Mouse (Mus musculus) liver, embryonic 14.5 days (tissue): ENCODE results near the gene Hdac4. TPM values are rescaled to one million over a fixed set of nuclear protein-coding genes. Genes with fewer than 3 reads are reported as not detected.

Experiments used
- ATAC-seq: fragments of 200-750 bp; cut with Nextera tagmentation; 2 replicates; pipeline ENCODE4 v1.8.0; 2017; ENCODE audit warnings: moderate number of reproducible peaks, mild to moderate bottlenecking, moderate library complexity; ENCODE audit not compliant: insufficient read depth
- DNase-seq, 3 experiments: peaks; one replicate each; pipeline ENCODE4 v3.0.0-alpha.2; 2012 to 2013; ENCODE audit warnings: low read depth in 3 of 3, low spot score in 3 of 3
- H3K27ac ChIP-seq: fragments of 300-500 bp; sonication (generic); 2 replicates; pipeline ENCODE4 v1.5.1; 2014; ENCODE audit warnings: moderate library complexity, mild to moderate bottlenecking, control low read depth, inconsistent platforms
- H3K27me3 ChIP-seq: fragments of 300-500 bp; sonication (generic); 2 replicates; pipeline ENCODE4 v1.6.1; 2014; ENCODE audit warnings: mild to moderate bottlenecking, low read length, moderate library complexity; ENCODE audit not compliant: control insufficient read depth, insufficient read depth
- H3K36me3 ChIP-seq: fragments of 300-500 bp; sonication (generic); replicated peaks from 2 replicates; pipeline ENCODE4 v1.6.1; 2014; ENCODE audit warnings: low read depth; ENCODE audit not compliant: control insufficient read depth, insufficient read depth
- H3K4me1 ChIP-seq, 2 experiments: fragments of 200-500 bp in 1 of 2; fragments of 300-500 bp in 1 of 2; sonication (generic) in 1 of 2; replicated peaks; 2 replicates each; pipeline ENCODE4 v1.6.1; 2012 to 2014; ENCODE audit warnings: antibody characterized with exemption in 1 of 2, inconsistent platforms in 1 of 2, low read length in 1 of 2; ENCODE audit not compliant: control insufficient read depth in 2 of 2, insufficient read depth in 2 of 2
- H3K4me2 ChIP-seq: fragments of 300-500 bp; sonication (generic); 2 replicates; pipeline ENCODE4 v1.6.1; 2014; ENCODE audit warnings: low read depth, mild to moderate bottlenecking, control low read depth, moderate library complexity
- H3K4me3 ChIP-seq, 2 experiments: fragments of 200-500 bp in 1 of 2; fragments of 300-500 bp in 1 of 2; sonication (generic) in 1 of 2; 2 replicates each; pipeline ENCODE4 v1.5.1; 2012 to 2014; ENCODE audit warnings: low read depth in 2 of 2, low read length in 2 of 2, mild to moderate bottlenecking in 2 of 2, control low read depth in 1 of 2, inconsistent platforms in 1 of 2, moderate library complexity in 1 of 2; ENCODE audit not compliant: insufficient read depth in 1 of 2
- H3K9ac ChIP-seq: fragments of 300-500 bp; sonication (generic); replicated peaks from 2 replicates; pipeline ENCODE4 v1.6.1; 2014; ENCODE audit warnings: mild to moderate bottlenecking, control low read depth, moderate library complexity
- H3K9me3 ChIP-seq: fragments of 300-500 bp; sonication (generic); 2 replicates; pipeline ENCODE4 v1.6.1; 2016; ENCODE audit warnings: low read length, mixed read lengths; ENCODE audit not compliant: control insufficient read depth
- CTCF ChIP-seq: IDR thresholded peaks from 2 replicates; pipeline ENCODE4 v1.5.1; 2016; ENCODE audit warnings: antibody characterized with exemption, low read depth, control low read depth
- EP300 ChIP-seq: IDR thresholded peaks from 2 replicates; pipeline ENCODE4 v1.6.1; 2016; ENCODE audit warnings: antibody characterized with exemption, low read depth
- WGBS: fragments of 180-500 bp; shearing (Covaris S2); extraction: QIAGEN DNeasy Blood & Tissue Kit; methylation state at CpG from one replicate; pipeline ENCODE4 v1.1.7; 2014; ENCODE audit not compliant: insufficient replicate concordance; 5-methylcytosine and 5-hydroxymethylcytosine counted together
- polyA plus RNA-seq, 2 experiments: library from polyadenylated mRNA; depleted of rRNA in 1 of 2; stranded (reverse) in 1 of 2; unstranded in 1 of 2; fragments of >200 nt; fragmentation: Nextera tagmentation in 1 of 2; extraction: Ambion mirVana in 1 of 2; gene quantifications; 2 replicates each; pipeline versions ENCODE4 v1.2.1 to v1.2.3; 2012 to 2014

Hdac4 gene
- polyA plus RNA-seq, 2 experiments: 1.5 to 3.1 TPM

GRCm38 (mm10) chr1:92183101-92183790, 12.3 kb downstream of the Hdac4 start:
- H3K27me3 ChIP-seq: no peaks in the 10 kb centered on the region
- no peaks in the 10 kb centered on the region for H3K9me3 ChIP-seq
- H3K4me2 ChIP-seq: no peak overlapping the region
- peaks cover 3 to 12% of the 10 kb centered on the region in 2 experiments; a peak in 3 of 4 replicates for H3K4me1 ChIP-seq
- H3K27ac ChIP-seq: no peak overlapping the region
- no peak for ATAC-seq
- TF ChIP-seq CTCF (no peak), EP300 (no peak)
- no peaks in the 10 kb centered on the region for H3K36me3 ChIP-seq
- WGBS: 58% methylated on average over 5 of the region's 5 CpGs
- no peak overlapping the region for H3K9ac ChIP-seq
- H3K4me3 ChIP-seq: no peak overlapping the region
- DNase-seq: no peak

- WGBS: 61% methylated on average over 2 of the region's 2 CpGs
- H3K9ac ChIP-seq: no peak overlapping the region
- H3K9me3 ChIP-seq: no peaks in the 10 kb centered on the region
- H3K27ac ChIP-seq: no peak overlapping the region
- DNase-seq: no peak
- TF ChIP-seq CTCF (no peak), EP300 (no peak)
- no peak for ATAC-seq
- no peak overlapping the region for H3K4me2 ChIP-seq
- H3K4me3 ChIP-seq: no peak overlapping the region
- no peaks in the 10 kb centered on the region for H3K36me3 ChIP-seq
- no peaks in the 10 kb centered on the region for H3K27me3 ChIP-seq
- H3K4me1 ChIP-seq: peaks cover 3 to 12% of the 10 kb centered on the region in 2 experiments; a peak in 3 of 4 replicates
Observed at GRCm38 (mm10) chr1:92181970-92182369, 13.5 kb downstream of the Hdac4 start.

GRCm38 (mm10) chr1:92180141-92181137, 15.1 kb downstream of the Hdac4 start:
- ATAC-seq: peak; percentile 95
- Histone ChIP-seq H3K27me3 (no peaks in the 10 kb centered on the region), H3K9me3 (no peaks in the 10 kb centered on the region), H3K4me2 (peak overlapping the region; percentile 91), H3K4me3 (peak overlapping the region; percentile 83 to 85), H3K27ac (peak overlapping the region; percentile 87), H3K9ac (peak overlapping the region; percentile 81), H3K36me3 (no peaks in the 10 kb centered on the region), H3K4me1 (peaks cover 3 to 12% of the 10 kb centered on the region in 2 experiments; a peak in 3 of 4 replicates)
- WGBS: under 1% methylated on average over 89 of the region's 97 CpGs
- TF ChIP-seq CTCF (no peak), EP300 (no peak)
- DNase-seq: peak; percentile 99

GRCm38 (mm10) chr1:92179489-92180006, 16.0 kb downstream of the Hdac4 start:
- H3K27ac ChIP-seq: peak overlapping the region; percentile 44; the same call in 1 of the 2 replicates
- no peaks in the 10 kb centered on the region for H3K27me3 ChIP-seq
- peak overlapping the region; percentile 91 for H3K4me2 ChIP-seq
- no peaks in the 10 kb centered on the region for H3K9me3 ChIP-seq
- H3K4me1 ChIP-seq: peaks cover 3 to 12% of the 10 kb centered on the region in 2 experiments; a peak in 3 of 4 replicates
- H3K4me3 ChIP-seq: peak overlapping the region; percentile 66 to 83
- no peaks in the 10 kb centered on the region for H3K36me3 ChIP-seq
- H3K9ac ChIP-seq: peak overlapping the region; percentile 81
- under 1% methylated on average over 57 of the region's 61 CpGs for WGBS
- peak in 2 of 3 experiments; percentile 12 to 13 for DNase-seq
- ATAC-seq: no peak
- no peak for TF ChIP-seq CTCF
- TF ChIP-seq EP300: no peak
